Mouse (Mus musculus) kidney, embryonic 14.5 days (tissue): ENCODE data around the gene Arrdc4. TPM values are rescaled to one million over a fixed set of nuclear protein-coding genes. Genes with fewer than 3 reads are reported as not detected.

Source experiments
- ATAC-seq: fragments of 200-750 bp; cut with Nextera tagmentation; 2 replicates; pipeline ENCODE4 v1.8.0; 2017; ENCODE audit warnings: moderate number of reproducible peaks, mild to moderate bottlenecking, moderate TSS enrichment, moderate library complexity; ENCODE audit not compliant: low FRiP score, low TSS enrichment
- H3K27ac ChIP-seq: fragments of 300-500 bp; sonication (generic); 2 replicates; pipeline ENCODE4 v1.5.1; 2014; ENCODE audit warnings: low read depth, mild to moderate bottlenecking, low read length, moderate library complexity, mixed read lengths
- H3K27me3 ChIP-seq: fragments of 300-500 bp; sonication (generic); 2 replicates; pipeline ENCODE4 v1.6.1; 2014; ENCODE audit warnings: mild to moderate bottlenecking, low read length; ENCODE audit not compliant: control insufficient read depth, insufficient read depth
- H3K36me3 ChIP-seq: fragments of 300-500 bp; sonication (generic); 2 replicates; pipeline ENCODE4 v1.6.1; 2014; ENCODE audit warnings: low read length, mixed read lengths; ENCODE audit not compliant: control insufficient read depth, insufficient read depth
- H3K4me1 ChIP-seq: fragments of 300-500 bp; sonication (generic); 2 replicates; pipeline ENCODE4 v1.6.1; 2014; ENCODE audit warnings: low read length, mixed read lengths; ENCODE audit not compliant: control insufficient read depth, insufficient read depth
- H3K4me2 ChIP-seq: fragments of 300-500 bp; sonication (generic); replicated peaks from 2 replicates; pipeline ENCODE4 v1.6.1; 2014; ENCODE audit warnings: low read depth, mild to moderate bottlenecking, low read length
- H3K4me3 ChIP-seq: fragments of 300-500 bp; sonication (generic); 2 replicates; pipeline ENCODE4 v1.5.1; 2014; ENCODE audit warnings: mild to moderate bottlenecking, low read length
- H3K9ac ChIP-seq: fragments of 300-500 bp; sonication (generic); 2 replicates; pipeline ENCODE4 v1.6.1; 2014; ENCODE audit warnings: low read depth, mild to moderate bottlenecking, low read length, moderate library complexity
- H3K9me3 ChIP-seq: fragments of 300-500 bp; sonication (generic); 2 replicates; pipeline ENCODE4 v1.6.1; 2016; ENCODE audit warnings: low read length; ENCODE audit not compliant: control insufficient read depth
- WGBS: fragments of 180-500 bp; shearing (Covaris S2); extraction: QIAGEN DNeasy Blood & Tissue Kit; methylation state at CpG from one replicate; pipeline ENCODE4 v1.1.7; 2014; 5-methylcytosine and 5-hydroxymethylcytosine counted together
- polyA plus RNA-seq: library from polyadenylated mRNA; unstranded; fragments of >200 nt; fragmentation: Nextera tagmentation; extraction: Ambion mirVana; gene quantifications from 2 replicates; pipeline ENCODE4 v1.2.1, GENCODE M21; 2014

Gene Arrdc4
- polyA plus RNA-seq, 1 experiment from 2014 or later = 35.2 TPM

GRCm38 (mm10) chr7:68749919-68750318 lies 878 bp upstream of the Arrdc4 start:
- Histone ChIP-seq H3K9me3 (no peaks in the 10 kb centered on the region), H3K27ac (no peak overlapping the region), H3K4me3 (peak overlapping the region; percentile 87; the same call in 1 of the 2 replicates), H3K4me1 (peaks cover 14% of the 10 kb centered on the region), H3K27me3 (no peaks in the 10 kb centered on the region), H3K9ac (no peak overlapping the region; the same call in 1 of the 2 replicates), H3K4me2 (peak overlapping the region; percentile 42), H3K36me3 (peaks cover under 1% of the 10 kb centered on the region; the same call in 1 of the 2 replicates)
- ATAC-seq = no peak
- 74% methylated on average over 8 of the region's 8 CpGs for WGBS

GRCm38 (mm10) chr7:68748361-68748760 lies 680 bp downstream of the Arrdc4 start:
- Histone ChIP-seq H3K9me3 (no peaks in the 10 kb centered on the region), H3K4me1 (peaks cover 14% of the 10 kb centered on the region), H3K4me3 (peak overlapping the region; percentile 87), H3K27ac (peak overlapping the region; percentile 79), H3K36me3 (peaks cover 14% of the 10 kb centered on the region; the same call in 1 of the 2 replicates), H3K27me3 (no peaks in the 10 kb centered on the region), H3K4me2 (peak overlapping the region; percentile 94), H3K9ac (peak overlapping the region; percentile 82)
- 14% methylated on average over 8 of the region's 8 CpGs for WGBS
- no peak for ATAC-seq

- Histone ChIP-seq H3K9me3 (no peaks in the 10 kb centered on the region), H3K4me2 (no peak overlapping the region), H3K27ac (no peak overlapping the region), H3K9ac (no peak overlapping the region), H3K36me3 (peaks cover 44% of the 10 kb centered on the region), H3K27me3 (no peaks in the 10 kb centered on the region), H3K4me3 (no peak overlapping the region), H3K4me1 (peaks cover 10% of the 10 kb centered on the region)
- WGBS = 88% methylated on average over 9 of the region's 9 CpGs
- no peak for ATAC-seq
Observed at GRCm38 (mm10) chr7:68744616-68745015, 4.4 kb downstream of the Arrdc4 start.

- ATAC-seq = no peak
- no peaks in the 10 kb centered on the region for H3K9me3 ChIP-seq
- H3K36me3 ChIP-seq = peaks cover 48% of the 10 kb centered on the region
- no peak overlapping the region for H3K4me2 ChIP-seq
- no peak overlapping the region for H3K4me3 ChIP-seq
- peaks cover 9% of the 10 kb centered on the region for H3K4me1 ChIP-seq
- WGBS = 98% methylated on average over 2 of the region's 2 CpGs
- no peaks in the 10 kb centered on the region for H3K27me3 ChIP-seq
- no peak overlapping the region for H3K27ac ChIP-seq
- no peak overlapping the region for H3K9ac ChIP-seq
Observed at GRCm38 (mm10) chr7:68744206-68744605, 4.8 kb downstream of the Arrdc4 start.

- Histone ChIP-seq H3K9ac (no peak overlapping the region), H3K36me3 (peaks cover 66% of the 10 kb centered on the region), H3K4me2 (no peak overlapping the region), H3K4me3 (no peak overlapping the region), H3K27me3 (no peaks in the 10 kb centered on the region), H3K4me1 (no peaks in the 10 kb centered on the region), H3K27ac (no peak overlapping the region), H3K9me3 (no peaks in the 10 kb centered on the region)
- WGBS = 93% methylated on average over 6 of the region's 6 CpGs
- ATAC-seq = no peak
Observed at GRCm38 (mm10) chr7:68740763-68741162, 8.3 kb downstream of the Arrdc4 start.

- no peak overlapping the region for H3K4me2 ChIP-seq
- no peaks in the 10 kb centered on the region for H3K9me3 ChIP-seq
- no peak overlapping the region for H3K9ac ChIP-seq
- ATAC-seq = no peak
- no peak overlapping the region for H3K4me3 ChIP-seq
- no peak overlapping the region for H3K27ac ChIP-seq
- H3K36me3 ChIP-seq = peaks cover 56% of the 10 kb centered on the region
- H3K27me3 ChIP-seq = no peaks in the 10 kb centered on the region
- WGBS = 87% methylated on average over 11 of the region's 11 CpGs
- no peaks in the 10 kb centered on the region for H3K4me1 ChIP-seq
Observed at GRCm38 (mm10) chr7:68738676-68739399, 10.2 kb downstream of the Arrdc4 start.

- WGBS = 85% methylated on average over 5 of the region's 5 CpGs
- no peaks in the 10 kb centered on the region for H3K9me3 ChIP-seq
- ATAC-seq = no peak
- H3K27me3 ChIP-seq = no peaks in the 10 kb centered on the region
- H3K27ac ChIP-seq = no peak overlapping the region
- H3K4me1 ChIP-seq = no peaks in the 10 kb centered on the region
- H3K36me3 ChIP-seq = no peaks in the 10 kb centered on the region
- no peak overlapping the region for H3K9ac ChIP-seq
- H3K4me3 ChIP-seq = no peak overlapping the region
- no peak overlapping the region for H3K4me2 ChIP-seq
Observed at GRCm38 (mm10) chr7:68726380-68726779, 22.7 kb downstream of the Arrdc4 start.

- Histone ChIP-seq H3K36me3 (no peaks in the 10 kb centered on the region), H3K27me3 (no peaks in the 10 kb centered on the region), H3K9ac (no peak overlapping the region), H3K27ac (no peak overlapping the region), H3K9me3 (no peaks in the 10 kb centered on the region), H3K4me3 (no peak overlapping the region), H3K4me2 (no peak overlapping the region), H3K4me1 (no peaks in the 10 kb centered on the region)
- no peak for ATAC-seq
- 87% methylated on average over 7 of the region's 7 CpGs for WGBS
Observed at GRCm38 (mm10) chr7:68724711-68725110, 24.3 kb downstream of the Arrdc4 start.

GRCm38 (mm10) chr7:68721520-68721919 lies 27.5 kb downstream of the Arrdc4 start:
- Histone ChIP-seq H3K9me3 (no peaks in the 10 kb centered on the region), H3K4me1 (no peaks in the 10 kb centered on the region), H3K9ac (no peak overlapping the region), H3K36me3 (no peaks in the 10 kb centered on the region), H3K4me3 (no peak overlapping the region), H3K27ac (no peak overlapping the region), H3K27me3 (no peaks in the 10 kb centered on the region), H3K4me2 (no peak overlapping the region)
- no peak for ATAC-seq
- WGBS = 91% methylated on average over 4 of the region's 4 CpGs
